Mouse (Mus musculus): ENCODE measurements around the gene Efna5. TPM values are rescaled to one million over a fixed set of nuclear protein-coding genes. Genes with fewer than 3 reads are reported as not detected.

The Efna5 gene
- total RNA-seq, 2 experiments from 2014 or later, result 16.2 to 18.2 TPM

DNA sequence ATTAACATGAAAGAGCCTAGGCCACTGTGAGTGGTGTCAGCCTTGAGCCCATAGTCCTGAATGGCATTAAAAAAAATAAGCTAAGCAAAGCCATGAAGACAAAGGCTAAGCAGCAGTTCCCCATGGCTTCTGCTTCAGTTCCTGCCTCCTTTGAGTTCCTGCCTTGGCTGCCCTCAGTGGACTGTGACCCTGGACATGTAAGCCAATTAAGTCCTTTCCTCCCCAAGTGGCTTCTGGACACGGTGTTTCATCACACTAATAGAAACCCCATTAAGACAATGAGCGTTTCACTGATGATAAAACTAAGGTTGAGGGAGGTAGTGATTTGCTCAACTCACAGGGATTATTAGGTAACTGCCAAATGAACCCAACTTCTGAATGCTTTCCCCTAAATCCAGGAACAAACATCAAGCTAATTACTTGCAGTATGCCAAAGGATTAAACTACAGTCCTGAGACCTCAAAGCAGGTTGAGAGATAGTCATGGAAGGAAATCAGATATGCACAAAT, 128.7 kb downstream of the Efna5 start:
- DNase-seq (ENCODE audit: low spot score in 2 of 2), result no peak

- no peak for DNase-seq (ENCODE audit: low spot score in 2 of 2)
Observed at GRCm38 (mm10) chr17:62750647-62751046, 130.5 kb downstream of the Efna5 start.

DNA sequence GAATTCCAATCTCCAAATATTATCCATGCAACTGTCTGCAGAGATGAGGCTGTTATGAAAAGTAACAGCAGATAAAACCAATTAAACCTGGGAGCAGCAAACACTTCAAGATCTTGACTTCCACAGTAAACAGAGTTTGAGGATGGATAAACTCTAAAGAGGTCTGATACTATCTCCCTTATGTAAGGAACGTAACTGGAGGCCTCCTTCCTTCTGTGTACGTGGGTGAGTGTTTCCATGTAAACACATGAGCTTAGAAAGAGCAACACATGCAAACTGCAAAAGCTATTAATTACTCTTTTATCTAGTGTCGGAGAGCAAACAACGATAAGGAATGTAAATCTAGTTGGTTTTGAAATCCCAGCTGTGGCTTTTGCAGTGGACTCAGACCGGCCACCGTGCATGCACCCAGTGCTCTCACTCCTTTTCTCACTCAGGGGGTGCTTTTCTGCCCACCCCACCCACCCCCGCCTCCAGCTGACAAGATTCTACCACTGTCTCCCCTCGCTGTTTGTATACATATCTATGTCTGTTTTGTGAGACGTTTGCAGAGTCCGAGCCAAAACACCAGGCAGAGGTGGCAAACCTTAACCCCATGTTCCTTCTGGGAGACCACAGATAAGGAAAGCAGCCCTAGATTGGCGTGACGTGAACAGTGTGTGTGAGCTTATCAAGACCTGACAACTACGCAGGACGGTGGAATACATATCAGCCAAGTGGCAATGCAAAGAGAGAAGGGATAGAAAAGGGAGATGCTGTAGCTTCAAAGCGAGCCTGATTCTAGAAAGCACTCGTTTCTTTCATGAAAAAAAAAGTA, 132.1 kb downstream of the Efna5 start:
- DNase-seq (ENCODE audit: low spot score in 2 of 2), result no peak

DNA sequence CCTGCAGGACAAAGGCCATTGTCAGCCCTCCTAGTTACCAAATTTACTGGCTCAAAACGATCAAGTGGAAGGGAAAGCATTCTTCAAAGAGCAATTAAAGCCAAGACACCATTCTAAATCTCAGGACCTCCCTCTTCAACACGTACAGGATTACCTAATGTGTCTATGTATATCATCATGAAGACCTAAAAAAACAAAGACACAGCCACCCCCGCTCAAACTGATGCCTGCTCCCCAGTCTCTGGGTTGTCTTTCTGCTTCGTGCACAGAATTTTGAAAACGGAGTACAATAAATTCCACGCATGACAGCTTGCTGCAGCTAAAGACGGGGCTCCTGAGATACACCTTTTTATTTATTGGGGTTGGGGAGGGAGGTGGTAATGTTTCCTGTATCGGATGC, 133.7 kb downstream of the Efna5 start:
- no peak for DNase-seq (ENCODE audit: low spot score in 2 of 2)

DNA sequence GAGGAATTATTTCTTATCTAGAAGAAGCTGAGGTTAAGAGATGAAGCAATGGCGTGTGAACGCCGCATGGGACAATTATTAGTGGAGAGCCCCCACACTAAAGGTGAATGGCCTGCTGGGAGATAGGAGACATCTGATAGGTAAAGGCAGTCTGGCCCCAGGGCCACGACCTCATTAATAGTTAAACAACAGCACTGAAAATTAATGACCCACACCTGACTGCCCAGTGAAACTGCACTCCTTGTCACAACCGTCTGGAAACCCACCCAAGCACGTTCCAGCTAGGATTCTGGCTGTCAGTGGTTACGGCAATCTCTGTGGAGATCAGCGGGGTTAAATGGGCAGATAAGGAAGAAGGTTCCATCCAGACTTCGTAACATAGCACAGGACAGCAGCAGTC, 134.3 kb downstream of the Efna5 start:
- DNase-seq (ENCODE audit: low spot score in 2 of 2), result no peak

- DNase-seq (ENCODE audit: low spot score in 2 of 2), result no peak
Observed at GRCm38 (mm10) chr17:62745286-62745685, 135.8 kb downstream of the Efna5 start.

- DNase-seq (ENCODE audit: low spot score in 2 of 2), result no peak
Observed at GRCm38 (mm10) chr17:62744239-62744638, 136.9 kb downstream of the Efna5 start.

DNA sequence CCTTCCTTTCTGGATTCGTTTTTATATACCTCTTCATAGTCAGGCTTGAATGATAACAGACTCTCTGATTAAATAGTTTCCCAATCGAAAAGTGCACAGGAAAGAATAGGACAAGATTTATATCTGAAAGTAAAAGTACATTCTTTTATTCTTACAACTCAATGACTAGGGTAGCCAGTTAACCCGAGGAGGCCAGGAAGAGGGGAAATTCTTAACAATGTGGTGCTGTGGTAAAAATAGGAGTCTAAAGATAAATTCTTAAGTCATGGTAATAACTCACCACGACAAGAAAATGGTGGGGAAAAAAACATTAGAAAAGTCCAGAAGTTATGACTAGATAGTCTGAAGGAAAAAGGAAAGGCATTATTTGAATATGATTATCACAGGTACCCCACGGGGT, 139.4 kb downstream of the Efna5 start:
- no peak for DNase-seq (ENCODE audit: low spot score in 2 of 2)

DNA sequence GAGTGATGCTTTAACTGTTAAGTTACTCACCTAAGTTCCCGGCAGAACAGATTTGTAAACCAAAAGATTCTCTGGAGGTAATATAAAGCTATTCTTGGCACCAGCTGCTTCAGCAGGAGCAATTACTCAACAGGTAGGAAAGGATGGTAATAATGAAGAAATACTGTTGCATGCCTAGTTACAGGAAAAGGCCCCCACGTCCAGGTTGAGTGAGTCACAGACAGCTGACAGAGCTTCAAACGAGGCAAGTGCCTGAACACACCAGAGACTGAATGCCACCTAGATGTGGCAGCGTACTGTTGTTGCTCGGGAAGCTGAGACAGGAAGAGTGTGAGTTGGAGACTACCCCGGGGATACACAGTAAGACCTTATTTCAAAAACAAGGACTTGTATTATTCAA, 140.1 kb downstream of the Efna5 start:
- no peak for DNase-seq (ENCODE audit: low spot score in 2 of 2)

- no peak for DNase-seq (ENCODE audit: low spot score in 2 of 2)
Observed at GRCm38 (mm10) chr17:62739993-62740392, 141.1 kb downstream of the Efna5 start.

- no peak for DNase-seq (ENCODE audit: low spot score in 2 of 2)
Observed at GRCm38 (mm10) chr17:62737404-62737803, 143.7 kb downstream of the Efna5 start.

DNA sequence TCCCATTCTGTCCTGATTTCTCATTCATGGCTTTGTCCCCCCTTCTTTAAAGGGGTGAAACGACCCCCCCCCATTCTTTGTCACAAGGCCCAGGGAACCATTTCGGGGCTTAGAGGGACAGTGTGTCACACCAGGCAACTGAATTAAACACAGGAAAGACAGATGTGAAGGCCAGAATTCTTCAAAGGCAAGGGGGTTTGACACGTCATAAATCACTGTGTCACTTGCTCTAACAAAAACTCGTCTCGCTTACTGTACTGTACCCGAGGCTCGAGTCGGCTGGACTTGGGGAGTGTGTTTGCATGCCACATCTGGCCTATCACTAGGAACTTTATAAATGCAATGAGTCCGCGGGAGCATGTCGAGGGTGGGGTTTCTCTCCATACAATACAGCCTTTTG, 145.2 kb downstream of the Efna5 start:
- no peak for DNase-seq (ENCODE audit: low spot score in 2 of 2)

DNA sequence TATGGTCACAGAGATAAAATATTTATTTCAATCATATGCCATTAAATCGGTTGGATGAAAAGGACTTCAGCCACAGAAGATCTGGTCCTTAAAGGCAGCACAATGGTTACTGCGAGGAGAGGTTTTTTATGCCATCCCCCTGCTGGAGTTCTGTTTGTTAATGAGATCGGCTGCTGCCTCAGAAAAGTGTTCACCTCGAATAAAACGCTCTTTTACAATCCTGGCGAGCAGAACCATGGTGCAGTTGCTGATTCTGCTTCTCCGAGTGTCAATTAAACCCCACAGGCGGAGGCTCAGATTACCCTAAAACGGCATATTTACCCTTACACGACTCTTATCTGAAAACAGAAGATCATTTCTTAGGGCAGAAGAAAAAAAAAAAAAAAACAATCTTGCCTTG, 146.2 kb downstream of the Efna5 start:
- DNase-seq (ENCODE audit: low spot score in 2 of 2), result no peak

DNA sequence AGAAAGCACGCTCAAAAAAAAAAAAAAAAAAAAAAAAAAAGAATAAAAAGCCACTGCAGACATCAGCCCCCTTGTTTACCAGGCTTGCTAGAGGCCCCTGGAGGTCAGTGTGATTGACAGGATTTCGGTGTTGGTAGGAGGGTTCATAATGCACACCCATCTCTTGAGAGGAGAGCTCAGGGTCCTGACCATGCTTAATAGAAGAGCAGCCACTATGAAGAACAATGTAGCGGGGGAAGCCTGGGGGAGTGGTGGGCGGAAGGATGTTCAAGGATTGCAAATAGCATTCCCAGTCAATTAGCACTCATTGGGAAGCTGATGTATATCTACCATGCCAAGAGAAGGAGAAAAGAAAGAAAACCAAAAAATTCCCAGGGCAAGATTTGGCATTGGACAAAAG, 147.1 kb downstream of the Efna5 start:
- DNase-seq (ENCODE audit: low spot score in 2 of 2), result no peak

DNA sequence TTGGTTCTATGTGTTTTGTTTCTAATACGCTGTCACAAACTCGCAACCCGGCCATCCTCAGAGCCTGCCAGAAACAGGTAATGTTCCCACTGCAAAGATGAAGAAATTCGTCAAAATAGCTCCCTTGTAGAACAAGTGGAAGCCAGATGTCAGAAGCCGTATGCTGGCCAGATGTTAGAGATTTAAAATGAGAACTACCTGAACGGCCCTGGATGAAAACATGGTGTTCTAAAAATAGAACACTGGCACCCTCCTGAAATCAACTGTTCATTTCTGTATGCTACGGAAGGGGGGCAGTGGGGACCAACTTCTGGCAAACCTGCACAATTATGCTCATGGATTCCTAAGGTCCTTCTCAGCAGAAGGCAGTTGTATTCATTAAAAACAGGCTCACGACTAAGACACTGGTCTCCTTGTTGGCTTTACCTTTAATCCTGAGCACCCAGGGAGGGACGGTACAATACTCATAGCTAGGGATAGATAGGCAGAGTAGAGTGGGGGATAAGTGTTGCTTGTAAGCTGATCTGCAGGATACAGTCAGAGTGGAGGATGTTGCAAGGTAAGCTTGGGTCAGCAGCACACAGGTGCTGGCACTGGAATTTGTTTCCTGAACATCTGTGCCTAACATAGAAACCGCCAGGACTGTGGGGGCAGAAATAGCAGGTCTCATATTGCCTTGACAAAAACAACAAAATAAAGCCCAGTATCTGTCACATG, 151.2 kb downstream of the Efna5 start:
- DNase-seq (ENCODE audit: low spot score in 2 of 2), result no peak

DNA sequence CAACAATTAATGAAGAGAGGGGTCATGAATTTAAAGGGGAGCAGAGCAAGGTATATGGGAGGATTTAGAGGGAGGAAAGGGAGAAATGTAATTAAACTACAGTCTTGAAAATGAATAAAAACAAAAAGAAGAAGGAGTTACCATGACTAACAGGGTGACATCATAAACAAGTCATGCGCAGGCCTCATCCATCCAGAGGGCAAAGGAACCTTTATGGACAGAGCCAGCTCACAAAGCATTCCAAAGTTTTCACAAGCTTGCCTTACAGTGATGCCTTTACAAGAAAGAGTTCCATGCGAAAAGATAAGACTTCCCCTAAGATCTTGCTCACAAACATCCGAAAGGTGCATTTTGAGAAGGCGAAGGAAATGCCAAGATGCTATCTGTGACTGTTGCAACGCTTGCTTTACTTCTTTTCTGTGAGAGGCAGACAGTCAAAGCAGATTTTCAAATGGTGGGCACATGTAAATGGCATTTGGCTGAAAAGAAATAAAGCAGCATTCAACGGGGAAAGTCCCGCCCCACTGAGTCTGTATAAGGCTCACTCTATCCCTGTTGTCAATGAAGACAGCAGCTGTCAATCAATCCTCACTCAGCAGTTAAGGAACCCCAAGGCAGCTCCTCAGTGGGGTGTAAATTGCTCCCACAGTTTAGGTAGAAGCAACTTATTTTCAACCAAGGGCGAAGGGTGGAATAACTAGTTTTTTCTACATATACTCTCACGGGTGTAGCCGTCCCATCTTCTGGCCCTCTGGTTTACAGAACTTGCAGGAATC, 152.8 kb downstream of the Efna5 start:
- no peak for DNase-seq (ENCODE audit: low spot score in 2 of 2)

GRCm38 (mm10) chr17:62726102-62726501, 155.0 kb downstream of the Efna5 start:
- no peak for DNase-seq (ENCODE audit: low spot score in 2 of 2)

DNA sequence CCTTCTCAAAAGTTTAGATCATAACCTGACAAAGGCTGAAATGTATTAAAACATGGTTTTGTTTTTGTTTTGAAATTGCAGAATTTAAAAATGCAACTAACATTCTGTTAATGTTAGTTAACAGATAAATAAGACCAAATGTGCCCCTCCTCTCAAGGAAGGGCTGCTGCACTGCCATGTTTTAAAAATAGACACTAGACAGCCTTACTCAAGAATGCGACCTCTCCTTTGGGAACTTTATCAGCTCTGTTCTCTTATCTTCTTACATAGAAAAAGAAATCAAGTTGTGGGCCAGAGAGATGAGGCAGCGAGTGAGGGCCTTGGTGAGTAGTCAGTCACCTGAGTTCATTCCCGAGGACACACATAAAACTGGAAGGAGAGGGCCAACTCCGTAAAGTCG, 158.2 kb downstream of the Efna5 start:
- no peak for DNase-seq (ENCODE audit: low spot score in 2 of 2)

GRCm38 (mm10) chr17:62721595-62721994, 159.5 kb downstream of the Efna5 start:
- DNase-seq (ENCODE audit: low spot score in 2 of 2), result no peak

- DNase-seq (ENCODE audit: low spot score in 2 of 2), result no peak
Observed at GRCm38 (mm10) chr17:62720740-62721450, 160.2 kb downstream of the Efna5 start.

Measured in adrenal gland, adult 18-20 months (tissue).